Mouse (Mus musculus) ovary, postnatal 10 days (tissue): ENCODE data around the gene Serpina3n.
A peak's percentile ranks its signal among the peaks of the same experiment; 100 is the strongest.
"Not testable (repeated sequence)": the region's sequence is repeated elsewhere in the genome, so short reads cannot be mapped to it uniquely, and the experiment has no call there.

Experiments
- DNase-seq: peaks from one replicate; pipeline ENCODE4 v3.0.0; 2022; ENCODE audit warnings: low spot score

Gene Serpina3n

DNA sequence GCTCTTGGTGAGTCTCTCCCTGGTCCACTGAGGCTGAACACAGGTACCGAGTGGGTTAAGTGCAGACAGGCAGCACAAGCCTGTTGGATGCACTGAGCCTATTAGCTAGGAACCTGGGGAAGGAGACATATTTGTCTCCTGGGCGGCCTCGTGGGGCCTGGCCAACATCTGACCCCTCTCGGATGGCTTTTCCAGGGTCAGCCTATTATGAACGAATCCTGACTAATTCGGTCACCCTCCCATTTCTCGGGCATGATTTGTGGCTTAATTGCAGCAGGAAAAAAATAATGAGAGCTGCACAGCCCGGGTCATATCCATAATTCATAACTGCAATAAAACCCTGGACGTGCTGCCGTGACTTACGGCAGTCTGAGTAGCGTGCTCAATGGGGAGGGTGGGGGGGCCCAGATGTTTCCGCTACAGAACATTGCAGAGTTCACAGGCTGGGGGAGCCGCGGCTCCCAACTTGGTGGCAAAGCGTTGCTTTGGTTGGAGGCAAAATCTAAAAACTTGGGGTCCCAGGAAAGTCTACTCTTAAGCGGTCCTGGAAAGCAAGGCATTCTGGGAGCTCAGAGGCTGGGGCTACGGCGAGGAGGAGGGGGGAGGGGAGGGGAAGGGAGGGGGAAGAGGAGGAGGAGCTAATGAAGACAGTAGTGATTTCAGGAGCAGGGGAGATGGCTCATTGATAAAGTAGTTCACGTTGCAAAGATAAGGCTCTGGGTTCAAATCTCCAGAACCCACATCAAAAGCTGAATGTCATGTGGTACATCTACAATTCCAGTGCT lies 27.6 kb downstream of the Serpina3n start:
- no peak for DNase-seq

DNA sequence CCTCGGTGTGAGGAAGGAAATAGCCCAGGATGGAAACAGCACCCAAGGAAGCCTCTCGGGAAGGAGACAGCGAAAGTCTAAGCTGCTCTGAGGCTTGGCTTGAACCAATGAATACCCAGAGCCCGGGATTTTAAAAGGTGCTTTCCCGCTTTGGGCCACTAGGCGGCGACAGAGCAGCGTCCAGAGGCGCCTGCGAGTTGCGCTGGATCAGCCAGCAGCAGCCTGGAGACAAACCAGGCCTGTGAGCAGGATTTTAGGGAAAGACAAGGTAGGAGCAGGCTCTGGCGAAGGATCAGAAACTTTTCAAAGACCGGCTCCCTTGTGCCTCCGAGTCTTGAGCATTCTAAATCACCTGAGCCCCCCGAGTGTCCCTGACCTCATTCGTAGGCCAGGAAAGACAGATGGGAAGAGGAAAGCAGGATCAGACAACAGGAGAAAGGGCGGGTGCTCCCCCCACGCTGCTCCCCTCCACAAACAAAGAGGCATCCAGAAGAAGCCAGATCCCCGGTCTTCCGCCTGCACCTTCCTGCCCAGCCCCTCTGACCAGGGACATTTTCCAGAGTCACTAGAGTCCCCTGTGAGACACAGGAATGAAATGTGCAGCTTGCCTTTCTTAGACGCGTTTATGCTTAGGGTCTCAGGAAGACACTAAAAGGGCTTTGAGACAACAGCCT lies 33.7 kb downstream of the Serpina3n start:
- DNase-seq, result peak; percentile 90

DNA sequence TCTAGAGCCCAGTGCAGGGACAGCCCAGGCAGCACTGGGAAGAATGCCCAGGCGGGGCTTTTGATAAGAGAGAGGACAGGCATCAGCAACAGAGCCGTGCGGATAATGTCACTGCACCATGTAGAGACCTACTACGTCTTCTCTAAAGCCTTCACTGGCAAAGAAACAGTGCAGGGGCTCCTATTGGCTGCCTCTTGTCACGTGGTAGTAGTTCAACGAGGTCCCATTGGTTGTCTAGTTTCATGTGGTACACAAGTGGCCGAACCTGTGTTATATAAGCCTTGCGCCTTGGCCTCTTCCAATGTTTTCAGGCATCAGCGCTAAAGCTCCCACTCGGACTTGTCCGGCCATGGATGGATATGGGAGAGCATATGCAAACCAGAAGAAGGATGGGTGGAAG lies 37.2 kb downstream of the Serpina3n start:
- no peak for DNase-seq

DNA sequence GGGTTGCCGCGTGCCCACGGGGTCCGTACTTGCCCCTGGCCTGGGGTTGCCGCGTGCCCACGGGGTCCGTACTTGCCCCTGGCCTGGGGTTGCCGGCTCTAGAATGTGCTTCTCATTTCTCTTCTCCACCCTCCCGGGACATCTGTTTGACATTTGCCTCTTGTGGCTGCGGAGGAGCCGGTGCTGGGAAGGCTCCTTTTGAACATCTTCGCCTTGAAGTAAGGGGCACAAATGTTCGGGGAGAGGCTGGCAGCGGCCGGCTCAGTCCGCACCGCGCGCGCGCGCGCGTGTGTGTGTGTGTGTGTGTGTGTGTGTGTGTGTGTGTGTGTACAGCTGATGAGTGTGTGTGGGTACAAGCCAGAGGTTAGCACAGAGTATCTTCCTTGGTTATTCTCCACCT lies 40.5 kb downstream of the Serpina3n start:
- not testable (repeated sequence) for DNase-seq

DNA sequence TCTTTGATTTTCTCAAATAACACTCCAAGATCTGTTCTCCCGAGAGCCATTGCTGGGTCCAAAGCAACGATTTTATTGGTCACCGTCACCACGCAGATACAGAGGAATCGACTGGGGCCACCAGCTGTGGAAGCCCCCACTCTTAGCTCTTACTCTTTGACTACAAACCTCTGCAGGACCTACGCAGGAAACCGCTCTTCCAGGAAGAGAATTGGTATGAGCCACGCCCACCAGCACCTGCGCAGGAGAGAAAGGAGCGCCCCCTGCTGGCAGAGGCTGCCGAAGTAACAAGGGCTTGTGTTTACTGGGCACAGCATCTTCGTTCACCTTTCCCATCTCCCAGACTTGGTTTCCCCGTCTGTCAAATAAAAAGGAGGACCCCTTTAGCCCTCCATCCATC lies 41.6 kb downstream of the Serpina3n start:
- no peak for DNase-seq

DNA sequence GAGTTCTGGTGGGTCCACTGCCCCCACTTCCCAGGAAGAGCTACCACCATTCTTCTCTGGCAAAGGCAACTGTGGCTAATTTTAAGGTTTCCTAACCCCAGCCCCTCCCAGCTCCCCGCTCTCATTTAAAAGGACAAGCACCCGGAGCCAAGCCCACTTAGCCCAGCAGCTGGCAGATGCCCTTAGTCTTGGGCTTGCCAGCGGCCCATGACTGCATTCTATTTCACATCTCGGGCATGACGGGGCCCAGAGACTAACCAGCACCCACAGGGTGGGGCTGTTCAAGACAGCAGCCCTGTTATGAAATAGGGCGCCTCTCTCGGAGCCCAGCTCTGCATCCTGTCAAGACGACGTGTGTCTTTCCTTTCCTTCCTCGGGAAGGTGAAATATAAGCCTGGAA lies 43.7 kb downstream of the Serpina3n start:
- no peak for DNase-seq

DNA sequence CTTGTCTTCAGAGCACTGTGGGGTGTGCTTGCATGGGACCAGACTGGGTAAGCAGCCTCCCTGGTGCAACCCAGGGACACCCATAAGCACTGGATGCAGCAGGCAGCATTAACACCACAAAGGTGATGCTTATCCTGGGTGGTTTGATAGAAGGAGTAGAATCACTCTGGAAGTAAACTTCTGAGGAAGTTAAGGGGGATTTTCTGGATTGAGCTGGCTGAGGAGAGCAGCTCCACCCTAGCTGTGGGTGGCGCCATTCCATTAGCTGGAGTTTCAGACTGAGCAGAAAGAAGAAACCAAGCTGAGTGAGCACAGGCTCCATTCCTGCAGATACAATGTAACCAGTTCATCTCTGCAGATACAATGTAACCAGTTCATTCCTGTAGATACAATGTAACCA lies 46.5 kb downstream of the Serpina3n start:
- DNase-seq, result no peak

DNA sequence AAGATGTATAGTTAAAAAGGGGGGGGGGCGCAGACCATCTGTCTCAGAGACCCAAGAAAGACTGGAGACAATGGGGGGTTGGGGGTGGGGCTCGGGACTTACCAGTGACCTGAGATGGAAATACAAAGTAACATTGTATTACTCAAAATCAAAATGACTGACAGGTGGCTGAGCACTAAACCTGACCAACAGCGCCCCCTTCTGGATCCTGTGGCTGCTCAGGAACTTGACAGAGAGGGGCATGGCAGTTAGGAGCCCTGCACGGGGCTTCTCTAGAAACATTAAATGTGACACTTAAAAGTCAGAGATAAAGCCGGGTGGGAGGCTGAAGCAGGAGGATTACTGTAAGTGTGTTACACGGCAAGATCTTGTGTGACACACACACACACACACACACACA lies 52.8 kb downstream of the Serpina3n start:
- DNase-seq, result no peak

DNA sequence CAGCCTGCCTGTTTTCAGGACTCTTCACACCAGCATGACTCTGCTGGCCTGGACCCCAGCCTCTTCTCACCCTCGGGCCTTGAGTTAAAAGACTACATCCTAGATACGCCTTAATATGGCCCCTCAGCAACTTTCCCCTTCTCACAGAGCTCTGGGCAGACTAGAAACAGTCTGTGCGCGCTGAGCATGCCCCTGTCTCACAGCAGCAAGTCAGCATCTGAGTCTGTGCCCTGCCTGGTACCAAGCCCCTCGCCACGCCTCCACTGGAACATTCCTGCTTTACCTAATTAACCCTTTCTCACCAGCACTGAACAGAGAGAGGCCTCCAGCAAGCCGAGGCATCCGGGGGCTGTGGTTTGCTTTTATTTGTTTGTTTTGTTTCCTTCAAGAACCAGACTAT lies 54.8 kb downstream of the Serpina3n start:
- DNase-seq, result no peak
